Mouse (Mus musculus) heart, postnatal 0 days (tissue): ENCODE results near the gene Tysnd1. TPM values are rescaled to one million over a fixed set of nuclear protein-coding genes. Genes with fewer than 3 reads are reported as not detected.

ENCODE experiments used
- ATAC-seq: fragments of 200-750 bp; cut with Nextera tagmentation; 2 replicates; pipeline ENCODE4 v1.8.0; 2017; ENCODE audit warnings: low read depth, moderate number of reproducible peaks, moderate library complexity; ENCODE audit not compliant: insufficient read depth
- DNase-seq: peaks from one replicate; pipeline ENCODE4 v3.0.0-alpha.2; 2016; ENCODE audit warnings: low spot score
- H3K27ac ChIP-seq: fragments of 300-500 bp; sonication (generic); 2 replicates; pipeline ENCODE4 v1.5.1; 2014; ENCODE audit warnings: low read depth, mild to moderate bottlenecking
- H3K27me3 ChIP-seq: fragments of 300-500 bp; sonication (generic); 2 replicates; pipeline ENCODE4 v1.6.1; 2014; ENCODE audit warnings: low read length, mixed read lengths; ENCODE audit not compliant: control insufficient read depth, insufficient read depth
- H3K36me3 ChIP-seq: fragments of 300-500 bp; sonication (generic); replicated peaks from 2 replicates; pipeline ENCODE4 v1.6.1; 2014; ENCODE audit warnings: low read length, mixed read lengths; ENCODE audit not compliant: control insufficient read depth, insufficient read depth
- H3K4me1 ChIP-seq: fragments of 300-500 bp; sonication (generic); 2 replicates; pipeline ENCODE4 v1.6.1; 2014; ENCODE audit warnings: antibody characterized with exemption; ENCODE audit not compliant: control insufficient read depth, insufficient read depth
- H3K4me2 ChIP-seq: fragments of 300-500 bp; sonication (generic); 2 replicates; pipeline ENCODE4 v1.6.1; 2014; ENCODE audit warnings: low read depth, mild to moderate bottlenecking, low read length, moderate library complexity
- H3K4me3 ChIP-seq: fragments of 300-500 bp; sonication (generic); 2 replicates; pipeline ENCODE4 v1.5.1; 2014; ENCODE audit warnings: low read depth, low read length
- H3K9ac ChIP-seq: fragments of 300-500 bp; sonication (generic); replicated peaks from 2 replicates; pipeline ENCODE4 v1.6.1; 2014; ENCODE audit warnings: low read depth, low read length, mixed read lengths
- H3K9me3 ChIP-seq: fragments of 300-500 bp; sonication (generic); replicated peaks from 2 replicates; pipeline ENCODE4 v1.6.1; 2016; ENCODE audit warnings: low read length; ENCODE audit not compliant: control insufficient read depth
- CTCF ChIP-seq: IDR thresholded peaks from 2 replicates; pipeline ENCODE4 v1.5.1; 2016; ENCODE audit warnings: antibody characterized with exemption, control low read depth, low read depth
- EP300 ChIP-seq: IDR thresholded peaks from 2 replicates; pipeline ENCODE4 v1.6.1; 2016; ENCODE audit warnings: antibody characterized with exemption, low read depth
- WGBS: fragments of 180-500 bp; shearing (Covaris S2); extraction: QIAGEN DNeasy Blood & Tissue Kit; methylation state at CpG from one replicate; pipeline ENCODE4 v1.1.7; 2014; 5-methylcytosine and 5-hydroxymethylcytosine counted together
- polyA plus RNA-seq: library from polyadenylated mRNA; unstranded; fragments of >200 nt; fragmentation: Nextera tagmentation; extraction: Ambion mirVana; gene quantifications from 2 replicates; pipeline ENCODE4 v1.2.1, GENCODE M21; 2015
- total RNA-seq: library from RNA; depleted of rRNA; stranded (reverse); fragments of >200 nt; gene quantifications from 2 replicates; pipeline ENCODE4 v1.2.3, GENCODE M21; 2014; ENCODE audit warnings: low replicate concordance; rRNA removed

The Tysnd1 gene
- total and polyA plus RNA-seq, 2 experiments from 2014 or later, result 14.5 to 53.0 TPM

DNA sequence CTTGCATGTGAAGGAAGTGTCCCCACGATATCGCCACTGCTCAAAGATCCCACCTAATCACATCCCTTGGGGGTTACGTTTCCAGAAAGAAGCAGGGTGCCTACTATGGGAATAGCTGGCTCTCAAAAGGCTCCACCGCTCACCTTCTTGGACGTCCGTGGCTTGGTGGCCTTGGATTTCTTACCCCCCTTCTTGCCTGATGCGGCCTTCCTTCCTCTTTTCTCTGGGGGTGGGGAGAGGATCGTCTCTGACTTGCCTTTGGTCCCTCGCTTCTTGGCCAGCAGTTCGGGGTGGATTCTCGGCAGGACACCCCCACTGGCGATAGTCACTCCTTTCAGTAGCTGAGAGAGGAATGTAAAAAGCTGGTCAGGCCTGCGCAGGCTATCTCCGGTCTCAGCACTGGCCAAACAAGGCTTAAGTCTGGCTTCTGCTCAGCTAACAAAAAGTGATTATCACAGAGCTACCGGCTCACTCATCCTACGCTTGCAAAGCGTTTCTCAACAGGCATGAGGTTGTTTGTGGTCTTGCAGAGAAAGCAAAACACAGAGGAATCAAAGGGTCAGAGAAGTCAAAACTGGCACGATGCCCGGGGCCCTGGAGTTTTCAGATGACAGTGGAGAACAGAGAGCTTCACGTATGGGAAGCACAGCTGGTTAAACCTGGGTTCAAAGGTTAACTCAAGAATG lies 56.4 kb downstream of the Tysnd1 start:
- peak overlapping the region; percentile 70 for H3K27ac ChIP-seq
- no peak for TF ChIP-seq EP300
- TF ChIP-seq CTCF, result no peak
- H3K4me3 ChIP-seq, result no peak overlapping the region
- no peaks in the 10 kb centered on the region for H3K27me3 ChIP-seq
- H3K4me1 ChIP-seq, result peaks cover 1% of the 10 kb centered on the region
- H3K4me2 ChIP-seq, result 0 out of 2 replicates have a peak overlapping the region, but pooled peaks have one; percentile 15
- 44% methylated on average over 20 of the region's 20 CpGs for WGBS
- DNase-seq, result peak; percentile 65
- ATAC-seq, result peak; percentile 80
- no peak overlapping the region; the same call in 1 of the 2 replicates for H3K9ac ChIP-seq
- H3K9me3 ChIP-seq, result no peaks in the 10 kb centered on the region
- peaks cover 32% of the 10 kb centered on the region for H3K36me3 ChIP-seq

Other genes starting within 250 kb of the Tysnd1 start
- gene Eif4ebp2, start 242.9 kb upstream of the Tysnd1 start, total RNA-seq, result 14.7 and 24.4 TPM in 2 replicates
- 38.7 and 40.0 TPM in 2 replicates for gene Eif4ebp2, start 242.9 kb upstream of the Tysnd1 start, polyA plus RNA-seq
- 13.9 and 15.2 TPM in 2 replicates for gene Lrrc20, start 219.7 kb upstream of the Tysnd1 start, total RNA-seq
- gene Lrrc20, start 219.7 kb upstream of the Tysnd1 start, polyA plus RNA-seq, result 12.9 and 13.9 TPM in 2 replicates
- not detected in 2 replicates for gene Npffr1, start 100.0 kb upstream of the Tysnd1 start, total RNA-seq
- gene Npffr1, start 100.0 kb upstream of the Tysnd1 start, polyA plus RNA-seq, result 0.05 TPM in 1 of 2 replicates, not detected in the other
- gene Ppa1, start 47.0 kb upstream of the Tysnd1 start, total RNA-seq, result 28.2 and 35.5 TPM in 2 replicates
- 53.0 and 54.8 TPM in 2 replicates for gene Ppa1, start 47.0 kb upstream of the Tysnd1 start, polyA plus RNA-seq
- 137 and 148 TPM in 2 replicates for gene Sar1a, start 15.2 kb upstream of the Tysnd1 start, total RNA-seq
- 140 and 151 TPM in 2 replicates for gene Sar1a, start 15.2 kb upstream of the Tysnd1 start, polyA plus RNA-seq
- 34.7 and 53.4 TPM in 2 replicates for gene Aifm2, start 19.7 kb downstream of the Tysnd1 start, total RNA-seq
- 33.9 and 34.2 TPM in 2 replicates for gene Aifm2, start 19.7 kb downstream of the Tysnd1 start, polyA plus RNA-seq
- 10.7 and 17.0 TPM in 2 replicates for gene H2afy2, start 88.6 kb downstream of the Tysnd1 start, total RNA-seq
- 21.3 and 22.8 TPM in 2 replicates for gene H2afy2, start 88.6 kb downstream of the Tysnd1 start, polyA plus RNA-seq